Mouse (Mus musculus) activated CD4-positive, CD25-positive, alpha-beta regulatory T cell, adult 9 weeks (primary cell): ENCODE data around the gene Acot13. TPM values are rescaled to one million over a fixed set of nuclear protein-coding genes. Genes with fewer than 3 reads are reported as not detected.

Experiments
- polyA plus RNA-seq: library from polyadenylated mRNA; unstranded; fragments of 100-300 nt; shearing (Covaris generic); gene quantifications from one replicate; pipeline ENCODE4 v1.2.1, GENCODE M21; 2017

Gene Acot13
- polyA plus RNA-seq, result 84.7 TPM

DNA sequence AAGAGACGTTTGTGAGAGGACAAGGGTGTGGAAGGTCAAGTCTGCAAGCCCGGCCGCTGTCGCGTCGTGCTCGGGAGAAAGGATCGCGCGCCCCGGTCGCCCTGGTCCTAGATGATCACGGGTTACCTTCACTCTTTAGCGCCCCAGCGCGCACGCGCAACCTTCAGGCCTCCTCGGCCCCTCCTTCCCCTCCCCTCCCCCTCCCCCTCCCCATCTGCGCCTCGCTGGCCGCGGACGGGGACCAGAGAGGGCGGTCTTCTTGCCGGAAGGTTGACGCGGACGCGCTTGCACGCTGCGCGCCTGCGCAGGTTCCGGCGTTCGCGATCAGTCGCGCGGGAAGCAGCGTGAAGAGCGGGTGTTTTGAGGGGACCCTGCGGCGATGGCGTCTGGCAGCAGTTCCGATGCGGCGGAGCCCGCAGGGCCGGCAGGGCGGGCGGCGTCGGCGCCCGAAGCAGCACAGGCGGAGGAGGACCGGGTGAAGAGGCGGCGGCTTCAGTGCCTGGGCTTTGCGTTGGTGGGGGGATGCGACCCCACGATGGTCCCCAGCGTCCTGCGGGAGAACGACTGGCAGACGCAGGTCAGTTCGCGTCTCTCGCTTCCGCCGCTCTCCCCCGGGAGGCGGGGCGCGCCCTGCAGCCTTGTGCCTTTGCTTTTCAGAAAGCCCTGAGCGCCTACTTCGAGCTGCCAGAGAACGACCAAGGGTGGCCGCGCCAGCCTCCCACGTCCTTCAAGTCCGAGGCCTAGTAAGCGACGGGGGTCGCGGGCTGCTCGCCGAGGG lies at the start of gene Acot13, which contains the start of gene Tdp2:
Acot13 (minus strand) TSS at position 188 of the 778 bp plus-strand sequence.
Tdp2 (plus strand) TSS at position 327 of the 778 bp plus-strand sequence.

DNA sequence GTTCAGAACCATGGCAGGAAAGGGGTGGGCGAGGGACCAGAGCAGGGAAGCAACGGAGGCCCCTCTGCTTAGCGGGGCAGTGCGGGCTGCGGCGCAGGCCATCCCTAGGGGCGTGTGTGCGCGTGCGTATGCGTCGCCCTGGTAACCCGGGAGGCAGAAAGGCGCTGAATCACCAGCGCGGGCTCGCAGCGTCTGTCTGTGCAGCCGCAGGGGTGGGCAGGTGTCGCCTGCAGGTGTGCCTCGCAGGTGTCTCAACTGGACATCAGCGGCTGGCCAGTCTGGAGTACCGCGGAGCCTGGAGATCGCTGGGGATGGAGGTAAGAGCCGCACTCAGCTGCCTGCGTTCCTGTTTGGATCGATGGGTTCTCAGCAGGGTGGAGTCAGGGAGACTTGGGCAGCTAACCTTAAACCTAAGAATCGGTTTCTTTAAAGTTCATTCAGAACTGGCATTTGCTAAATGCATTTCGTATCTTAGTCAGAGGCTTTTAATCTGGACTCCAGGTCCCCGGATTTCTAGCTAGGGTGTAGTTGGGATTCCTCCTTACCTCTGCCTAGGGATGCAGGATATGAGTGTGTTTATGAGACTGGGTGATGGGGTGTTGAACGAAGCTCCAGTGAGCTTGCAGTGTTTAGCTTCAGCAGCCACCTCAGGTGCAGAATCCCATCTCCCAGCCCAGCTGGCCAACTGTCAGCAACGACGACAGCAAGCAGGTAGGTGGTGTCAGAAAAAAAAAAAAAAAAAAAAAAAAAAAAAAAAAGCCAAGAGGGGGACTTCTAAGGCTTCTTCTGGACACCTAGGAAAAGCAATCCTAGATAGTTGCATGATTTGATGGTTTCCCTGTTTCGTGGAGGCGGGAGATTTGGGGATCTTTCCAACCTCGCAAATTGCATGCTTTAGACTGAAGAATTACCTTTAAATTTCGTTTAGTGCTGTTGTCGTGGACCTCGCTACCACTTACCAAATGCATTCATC lies 13.9 kb upstream of the Acot13 start, which contains the start of gene D130043K22Rik:
D130043K22Rik (plus strand) TSS at position 153 of the 973 bp plus-strand sequence.

DNA sequence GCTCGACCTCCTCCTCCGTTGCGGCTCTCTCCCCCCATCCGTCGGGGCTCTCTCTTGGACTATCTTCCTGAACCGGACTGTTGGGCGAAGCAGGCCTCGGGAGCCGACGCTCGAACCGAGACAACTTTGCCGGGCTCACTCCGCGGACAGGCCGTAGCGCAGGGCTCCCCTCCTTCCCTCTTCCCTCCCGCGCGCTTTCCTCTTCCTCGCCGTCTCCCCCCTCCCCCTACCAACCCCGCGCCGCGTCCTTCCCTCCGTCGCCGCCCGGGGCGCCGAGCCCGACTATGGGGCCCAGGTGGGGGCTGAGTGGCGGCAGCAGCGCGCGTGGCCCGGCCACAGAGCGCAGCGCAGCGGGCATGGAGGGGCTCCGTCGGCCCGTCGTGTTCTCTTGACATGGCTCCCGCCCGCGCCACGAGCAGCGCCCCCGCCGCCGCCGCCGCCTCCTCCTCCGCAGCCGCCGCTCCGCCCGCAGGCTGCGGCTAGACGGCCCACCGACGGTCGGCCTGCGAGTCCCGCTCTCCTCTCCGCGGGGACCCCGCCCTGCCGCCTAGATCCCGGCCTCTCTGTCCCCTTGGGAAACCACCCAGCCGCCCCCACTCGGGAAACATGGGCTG lies 29.9 kb downstream of the Acot13 start, which contains the start of gene BC005537:
BC005537 (plus strand) TSS at position 350 of the 614 bp plus-strand sequence.

Other genes with a start within 250 kb of the Acot13 start
- 360 TPM for gene Ripor2, start 249.4 kb downstream of the Acot13 start, polyA plus RNA-seq
- gene Armh2, start 90.3 kb downstream of the Acot13 start, polyA plus RNA-seq, result 0.33 TPM
- gene Gmnn, start 69.6 kb downstream of the Acot13 start, polyA plus RNA-seq, result 37.0 TPM
- gene BC005537, start 29.9 kb downstream of the Acot13 start, polyA plus RNA-seq, result 14.1 TPM
- gene Tdp2, start 139 bp upstream of the Acot13 start, polyA plus RNA-seq, result 36.5 TPM
- 1.1 TPM for gene D130043K22Rik, start 13.6 kb upstream of the Acot13 start, polyA plus RNA-seq
- 0.23 TPM for gene Aldh5a1, start 106.1 kb upstream of the Acot13 start, polyA plus RNA-seq
- gene Gpld1, start 111.6 kb upstream of the Acot13 start, polyA plus RNA-seq, result 6.4 TPM
- 2.8 TPM for gene Mrs2, start 188.8 kb upstream of the Acot13 start, polyA plus RNA-seq
- gene Dcdc2a, start 224.5 kb upstream of the Acot13 start, polyA plus RNA-seq, result not detected